Mouse (Mus musculus) hindbrain, embryonic 15.5 days (tissue): Measurements from ENCODE around the gene Os9. TPM values are rescaled to one million over a fixed set of nuclear protein-coding genes. Genes with fewer than 3 reads are reported as not detected.
"Not testable (repeated sequence)": the region's sequence is repeated elsewhere in the genome, so short reads cannot be mapped to it uniquely, and the experiment has no call there.

ENCODE experiments used
- ATAC-seq: fragments of 200-750 bp; cut with Nextera tagmentation; 2 replicates; pipeline ENCODE4 v1.8.0; 2017; ENCODE audit warnings: low read depth, moderate number of reproducible peaks, moderate TSS enrichment; ENCODE audit not compliant: low FRiP score
- H3K27ac ChIP-seq: fragments of 300-500 bp; sonication (generic); replicated peaks from 2 replicates; pipeline ENCODE4 v1.5.1; 2015; ENCODE audit warnings: mild to moderate bottlenecking, inconsistent platforms
- H3K27me3 ChIP-seq: fragments of 300-500 bp; sonication (generic); 2 replicates; pipeline ENCODE4 v1.6.1; 2015; ENCODE audit warnings: control low read depth, inconsistent platforms
- H3K36me3 ChIP-seq: fragments of 300-500 bp; sonication (generic); 2 replicates; pipeline ENCODE4 v1.6.1; 2015; ENCODE audit warnings: control low read depth, inconsistent platforms
- H3K4me1 ChIP-seq: fragments of 300-500 bp; sonication (generic); replicated peaks from 2 replicates; pipeline ENCODE4 v1.6.1; 2015; ENCODE audit warnings: control low read depth, inconsistent platforms
- H3K4me2 ChIP-seq: fragments of 300-500 bp; sonication (generic); 2 replicates; pipeline ENCODE4 v1.6.1; 2015; ENCODE audit warnings: moderate library complexity, mild to moderate bottlenecking, inconsistent platforms
- H3K4me3 ChIP-seq: fragments of 300-500 bp; sonication (generic); 2 replicates; pipeline ENCODE4 v1.5.1; 2015; ENCODE audit warnings: mild to moderate bottlenecking, inconsistent platforms
- H3K9ac ChIP-seq: fragments of 300-500 bp; sonication (generic); 2 replicates; pipeline ENCODE4 v1.6.1; 2015; ENCODE audit warnings: inconsistent platforms
- H3K9me3 ChIP-seq: fragments of 300-500 bp; sonication (generic); 2 replicates; pipeline ENCODE4 v1.6.1; 2016; ENCODE audit warnings: control low read depth, inconsistent platforms
- WGBS: fragments of 180-500 bp; shearing (Covaris S2); methylation state at CpG from one replicate; pipeline ENCODE4 v1.1.7; 2015; 5-methylcytosine and 5-hydroxymethylcytosine counted together
- polyA plus RNA-seq: library from polyadenylated mRNA; unstranded; fragments of >200 nt; fragmentation: Nextera tagmentation; extraction: Ambion mirVana; gene quantifications from 2 replicates; pipeline ENCODE4 v1.2.1, GENCODE M21; 2015

The Os9 gene
- polyA plus RNA-seq, 1 experiment from 2014 or later: 130 TPM

GRCm38 (mm10) chr10:127160081-127160480, 39.1 kb upstream of the Os9 start:
- no peaks in the 10 kb centered on the region for H3K4me1 ChIP-seq
- no peaks in the 10 kb centered on the region for H3K9me3 ChIP-seq
- H3K4me2 ChIP-seq: no peak overlapping the region
- no peak for ATAC-seq
- H3K27ac ChIP-seq: no peak overlapping the region
- H3K9ac ChIP-seq: no peak overlapping the region
- H3K4me3 ChIP-seq: no peak overlapping the region
- 82% methylated on average over 9 of the region's 9 CpGs for WGBS
- H3K27me3 ChIP-seq: no peaks in the 10 kb centered on the region
- H3K36me3 ChIP-seq: no peaks in the 10 kb centered on the region

GRCm38 (mm10) chr10:127158471-127158870, 37.5 kb upstream of the Os9 start:
- WGBS: 86% methylated on average over 3 of the region's 3 CpGs
- Histone ChIP-seq H3K27ac (no peak overlapping the region), H3K4me1 (no peaks in the 10 kb centered on the region), H3K9ac (no peak overlapping the region), H3K36me3 (no peaks in the 10 kb centered on the region), H3K9me3 (no peaks in the 10 kb centered on the region), H3K4me2 (no peak overlapping the region), H3K27me3 (no peaks in the 10 kb centered on the region), H3K4me3 (no peak overlapping the region)
- no peak for ATAC-seq

GRCm38 (mm10) chr10:127156511-127156910, 35.6 kb upstream of the Os9 start:
- H3K27ac ChIP-seq: no peak overlapping the region
- H3K36me3 ChIP-seq: no peaks in the 10 kb centered on the region
- no peaks in the 10 kb centered on the region for H3K27me3 ChIP-seq
- H3K4me2 ChIP-seq: no peak overlapping the region
- no peaks in the 10 kb centered on the region for H3K9me3 ChIP-seq
- H3K4me1 ChIP-seq: no peaks in the 10 kb centered on the region
- 90% methylated on average over 1 of the region's 1 CpGs for WGBS
- no peak for ATAC-seq
- H3K4me3 ChIP-seq: no peak overlapping the region
- no peak overlapping the region for H3K9ac ChIP-seq

- no peak for ATAC-seq
- Histone ChIP-seq H3K27ac (no peak overlapping the region), H3K9ac (no peak overlapping the region), H3K4me2 (no peak overlapping the region), H3K4me1 (no peaks in the 10 kb centered on the region), H3K27me3 (no peaks in the 10 kb centered on the region), H3K36me3 (no peaks in the 10 kb centered on the region), H3K9me3 (no peaks in the 10 kb centered on the region), H3K4me3 (no peak overlapping the region)
- WGBS: 100% methylated on average over 1 of the region's 1 CpGs
These were observed 35.2 kb upstream of the Os9 start for GRCm38 (mm10) chr10:127156089-127156488.

GRCm38 (mm10) chr10:127154652-127155051, 33.7 kb upstream of the Os9 start:
- H3K4me3 ChIP-seq: no peak overlapping the region
- ATAC-seq: no peak
- H3K9me3 ChIP-seq: no peaks in the 10 kb centered on the region
- 82% methylated on average over 5 of the region's 5 CpGs for WGBS
- H3K4me2 ChIP-seq: no peak overlapping the region
- H3K27ac ChIP-seq: no peak overlapping the region
- H3K36me3 ChIP-seq: no peaks in the 10 kb centered on the region
- no peaks in the 10 kb centered on the region for H3K27me3 ChIP-seq
- H3K4me1 ChIP-seq: no peaks in the 10 kb centered on the region
- H3K9ac ChIP-seq: no peak overlapping the region

GRCm38 (mm10) chr10:127154241-127154640, 33.3 kb upstream of the Os9 start:
- no peak for ATAC-seq
- Histone ChIP-seq H3K36me3 (no peaks in the 10 kb centered on the region), H3K4me1 (no peaks in the 10 kb centered on the region), H3K4me3 (no peak overlapping the region), H3K9ac (no peak overlapping the region), H3K4me2 (no peak overlapping the region), H3K27me3 (no peaks in the 10 kb centered on the region), H3K27ac (no peak overlapping the region), H3K9me3 (no peaks in the 10 kb centered on the region)
- WGBS: 99% methylated on average over 2 of the region's 2 CpGs

GRCm38 (mm10) chr10:127153323-127153722, 32.4 kb upstream of the Os9 start:
- Histone ChIP-seq H3K4me2 (no peak overlapping the region), H3K36me3 (no peaks in the 10 kb centered on the region), H3K4me1 (no peaks in the 10 kb centered on the region), H3K9me3 (no peaks in the 10 kb centered on the region), H3K4me3 (no peak overlapping the region), H3K27me3 (no peaks in the 10 kb centered on the region), H3K9ac (no peak overlapping the region), H3K27ac (no peak overlapping the region)
- 96% methylated on average over 7 of the region's 7 CpGs for WGBS
- ATAC-seq: no peak

- not testable (repeated sequence) for H3K36me3 ChIP-seq, H3K27ac ChIP-seq, H3K9me3 ChIP-seq, ATAC-seq, H3K4me1 ChIP-seq, H3K4me3 ChIP-seq, H3K27me3 ChIP-seq, H3K9ac ChIP-seq, H3K4me2 ChIP-seq
- WGBS: 89% methylated on average over 10 of the region's 10 CpGs
These were observed 31.6 kb upstream of the Os9 start for GRCm38 (mm10) chr10:127152556-127152955.

GRCm38 (mm10) chr10:127151233-127151632, 30.3 kb upstream of the Os9 start:
- not testable (repeated sequence) for H3K27me3 ChIP-seq, H3K9ac ChIP-seq, H3K27ac ChIP-seq, H3K4me1 ChIP-seq, H3K36me3 ChIP-seq, H3K4me2 ChIP-seq, ATAC-seq, H3K9me3 ChIP-seq, H3K4me3 ChIP-seq
- 91% methylated on average over 3 of the region's 3 CpGs for WGBS

GRCm38 (mm10) chr10:127150471-127150872, 29.5 kb upstream of the Os9 start:
- Histone ChIP-seq H3K9me3 (no peaks in the 10 kb centered on the region), H3K36me3 (no peaks in the 10 kb centered on the region), H3K9ac (no peak overlapping the region), H3K4me1 (no peaks in the 10 kb centered on the region), H3K27me3 (no peaks in the 10 kb centered on the region), H3K4me2 (no peak overlapping the region), H3K27ac (no peak overlapping the region), H3K4me3 (no peak overlapping the region)
- ATAC-seq: no peak
- 89% methylated on average over 4 of the region's 4 CpGs for WGBS

GRCm38 (mm10) chr10:127147135-127147534, 26.2 kb upstream of the Os9 start:
- no peaks in the 10 kb centered on the region for H3K4me1 ChIP-seq
- H3K27ac ChIP-seq: no peak overlapping the region
- no peak for ATAC-seq
- no peak overlapping the region for H3K4me3 ChIP-seq
- 77% methylated on average over 6 of the region's 6 CpGs for WGBS
- no peaks in the 10 kb centered on the region for H3K36me3 ChIP-seq
- no peaks in the 10 kb centered on the region for H3K27me3 ChIP-seq
- no peak overlapping the region for H3K4me2 ChIP-seq
- no peak overlapping the region for H3K9ac ChIP-seq
- no peaks in the 10 kb centered on the region for H3K9me3 ChIP-seq

GRCm38 (mm10) chr10:127145303-127145702, 24.4 kb upstream of the Os9 start:
- Histone ChIP-seq H3K36me3 (no peaks in the 10 kb centered on the region), H3K4me2 (no peak overlapping the region), H3K27me3 (no peaks in the 10 kb centered on the region), H3K9ac (no peak overlapping the region), H3K4me1 (no peaks in the 10 kb centered on the region), H3K27ac (no peak overlapping the region), H3K4me3 (no peak overlapping the region), H3K9me3 (no peaks in the 10 kb centered on the region)
- no peak for ATAC-seq
- WGBS: 94% methylated on average over 5 of the region's 5 CpGs

GRCm38 (mm10) chr10:127144536-127144935, 23.6 kb upstream of the Os9 start:
- WGBS: 93% methylated on average over 7 of the region's 7 CpGs
- Histone ChIP-seq H3K4me1 (no peaks in the 10 kb centered on the region), H3K9ac (no peak overlapping the region), H3K4me3 (no peak overlapping the region), H3K27ac (no peak overlapping the region), H3K9me3 (no peaks in the 10 kb centered on the region), H3K36me3 (no peaks in the 10 kb centered on the region), H3K4me2 (no peak overlapping the region), H3K27me3 (no peaks in the 10 kb centered on the region)
- no peak for ATAC-seq
